Mouse (Mus musculus): ENCODE measurements around the gene Arhgef19. TPM values are rescaled to one million over a fixed set of nuclear protein-coding genes. Genes with fewer than 3 reads are reported as not detected.

Arhgef19 gene
- polyA plus RNA-seq, 2 experiments from 2014 or later: not detected

GRCm38 (mm10) chr4:141286860-141287517 is 47.7 kb downstream of the Arhgef19 start:
- ATAC-seq: no peak

- ATAC-seq: no peak
Observed at GRCm38 (mm10) chr4:141287518-141288004, 48.3 kb downstream of the Arhgef19 start.

DNA sequence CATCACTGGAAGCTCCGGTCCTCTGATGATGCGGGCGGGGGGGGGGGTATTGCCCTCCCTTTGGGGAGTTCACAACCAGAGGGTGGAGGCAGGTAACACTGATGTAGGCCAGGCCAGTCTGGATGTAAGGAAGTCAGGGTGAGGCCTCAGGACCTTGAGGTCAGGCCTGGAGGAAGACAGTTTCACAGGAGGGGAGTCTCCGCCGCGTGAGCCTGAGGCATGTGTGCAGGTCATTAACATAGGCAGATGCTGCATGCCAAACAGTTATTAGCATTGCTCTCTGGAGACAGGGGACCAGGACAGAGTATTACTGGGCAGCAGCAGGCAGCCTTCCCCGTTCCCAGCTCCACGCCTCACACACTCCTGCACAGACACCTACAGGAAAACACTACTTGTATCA is 48.9 kb downstream of the Arhgef19 start:
- ATAC-seq: no peak

- ATAC-seq: no peak
Observed at GRCm38 (mm10) chr4:141291571-141292375, 52.5 kb downstream of the Arhgef19 start.

GRCm38 (mm10) chr4:141295774-141296186 is 56.5 kb downstream of the Arhgef19 start:
- no peak for ATAC-seq

- ATAC-seq: no peak
Observed at GRCm38 (mm10) chr4:141297934-141298333, 58.6 kb downstream of the Arhgef19 start.

- no peak for ATAC-seq
Observed at GRCm38 (mm10) chr4:141299356-141299755, 60.1 kb downstream of the Arhgef19 start.

- ATAC-seq: no peak
Observed at GRCm38 (mm10) chr4:141300196-141300595, 60.9 kb downstream of the Arhgef19 start.

GRCm38 (mm10) chr4:141301116-141301553 is 61.8 kb downstream of the Arhgef19 start, which contains the start of gene Epha2:
Gene Epha2 (plus strand): TSS chr4:141301240.
- no peak for ATAC-seq

- ATAC-seq: no peak
Observed at GRCm38 (mm10) chr4:141301591-141302427, 62.5 kb downstream of the Arhgef19 start.

DNA sequence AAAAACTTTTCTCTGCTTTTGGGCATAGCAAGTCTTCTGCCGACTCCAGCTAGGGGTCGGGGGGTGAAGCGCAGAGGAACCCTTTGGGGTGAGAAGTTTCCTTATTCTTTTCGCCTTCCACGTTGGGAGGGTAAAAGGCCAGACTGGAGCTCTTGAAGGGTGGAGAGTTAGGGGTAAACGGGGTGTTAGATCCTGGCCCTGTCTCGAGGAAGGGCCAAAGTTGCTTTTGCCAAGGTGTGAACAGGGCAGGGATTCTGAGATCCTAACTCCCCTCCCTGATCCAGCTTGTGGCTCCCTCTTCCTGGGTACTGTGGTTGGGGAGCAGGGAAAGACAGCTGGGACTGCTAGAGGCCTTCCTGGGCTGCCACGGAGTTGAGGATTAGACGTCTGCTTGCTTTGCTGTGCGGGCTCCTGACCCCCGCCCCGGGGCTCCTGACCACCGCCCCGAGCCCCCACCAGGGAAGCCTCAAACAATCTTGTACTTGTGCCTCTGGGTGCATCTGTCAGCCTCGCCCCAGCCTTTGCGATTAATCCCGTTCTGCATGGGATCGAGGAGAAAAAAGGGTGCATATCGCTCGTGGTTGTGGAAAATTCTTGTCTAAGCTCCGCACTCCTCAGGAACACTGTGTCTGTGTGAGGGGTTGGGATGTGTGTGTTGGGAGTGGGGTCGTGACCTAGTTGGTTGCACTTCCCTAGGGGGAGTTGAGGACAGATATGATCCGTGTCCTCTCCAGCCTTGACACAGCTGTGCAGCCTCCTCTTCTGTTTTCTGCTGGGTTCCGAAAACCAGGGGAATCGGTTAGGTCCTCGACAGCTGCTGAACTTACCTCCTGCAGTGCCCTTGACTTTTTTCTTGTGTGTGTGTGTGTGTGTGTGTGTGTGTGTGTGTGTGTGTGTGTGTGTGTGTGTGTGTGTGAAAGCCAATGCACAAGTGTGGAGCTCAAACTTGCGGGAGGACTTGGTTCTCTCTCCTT is 63.4 kb downstream of the Arhgef19 start:
- no peak for ATAC-seq

- ATAC-seq: no peak
Observed at GRCm38 (mm10) chr4:141303402-141304222, 64.3 kb downstream of the Arhgef19 start.

DNA sequence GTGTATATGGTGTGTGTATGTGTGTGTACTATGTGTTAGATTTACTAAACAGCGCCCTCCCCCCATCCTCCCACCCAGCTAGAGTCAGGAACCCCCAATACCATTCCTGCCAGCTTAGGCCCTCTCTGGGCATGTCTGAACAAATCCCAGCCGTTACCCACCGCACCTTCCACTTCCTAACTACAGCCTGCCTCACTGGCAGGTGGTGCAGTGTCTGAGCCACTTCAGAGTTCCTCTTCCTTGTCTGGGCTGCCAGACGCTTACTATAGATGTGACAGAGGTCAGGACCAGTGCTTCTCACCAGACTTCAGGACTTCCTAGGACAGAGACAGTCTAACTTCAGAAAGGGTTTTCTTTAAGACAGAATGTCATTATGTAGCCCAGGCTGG is 64.9 kb downstream of the Arhgef19 start:
- no peak for ATAC-seq

DNA sequence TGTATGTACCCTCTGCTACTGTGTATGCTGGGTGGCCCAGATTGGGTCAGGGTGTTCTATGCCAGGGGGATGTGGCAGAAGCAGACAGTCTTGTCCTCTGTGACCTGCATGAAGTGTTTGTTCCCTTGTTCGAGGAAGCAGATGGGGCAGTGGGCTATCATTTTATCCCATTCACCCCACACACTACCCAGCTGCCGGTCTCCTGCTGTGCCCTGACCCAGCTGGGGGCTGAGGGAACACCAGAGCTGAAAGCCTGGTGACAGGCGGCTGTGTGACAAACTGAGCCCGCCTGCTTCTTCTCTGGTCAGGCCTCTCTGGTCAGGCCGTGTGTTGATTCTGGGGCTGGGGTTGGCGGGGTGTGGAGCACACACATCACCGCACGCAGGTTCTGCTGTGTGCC is 66.8 kb downstream of the Arhgef19 start:
- ATAC-seq: no peak

Other genes starting within 250 kb of the Arhgef19 start
- gene Mfap2, start 229.1 kb upstream of the Arhgef19 start, polyA plus RNA-seq (2017; shearing (Covaris generic)): not detected
- 1 to 10 TPM in 1 of 2 experiments, under 1 TPM in 1; 0.98 to 1.4 TPM for gene Crocc, start 178.9 kb upstream of the Arhgef19 start, polyA plus RNA-seq (2017; shearing (Covaris generic))
- 100 to 1,000 TPM in 1 of 2 experiments, 10 to 100 TPM in 1; 85.5 to 101 TPM for gene Necap2, start 161.1 kb upstream of the Arhgef19 start, polyA plus RNA-seq (2017; shearing (Covaris generic))
- under 1 TPM; 0.29 to 0.88 TPM for gene Spata21, start 151.2 kb upstream of the Arhgef19 start, polyA plus RNA-seq (2017; shearing (Covaris generic))
- 10 to 100 TPM; 51.2 to 77.0 TPM for gene Szrd1, start 99.7 kb upstream of the Arhgef19 start, polyA plus RNA-seq (2017; shearing (Covaris generic))
- 1 to 10 TPM; 5.0 to 7.3 TPM for gene Fbxo42, start 91.6 kb upstream of the Arhgef19 start, polyA plus RNA-seq (2017; shearing (Covaris generic))
- gene Rsg1, start 25.5 kb upstream of the Arhgef19 start, polyA plus RNA-seq (2017; shearing (Covaris generic)): 1 to 10 TPM; 1.5 to 3.2 TPM
- not detected for gene Epha2, start 61.7 kb downstream of the Arhgef19 start, polyA plus RNA-seq (2017; shearing (Covaris generic))
- gene Fam131c, start 128.7 kb downstream of the Arhgef19 start, polyA plus RNA-seq (2017; shearing (Covaris generic)): not detected
- not detected for gene Clcnka, start 159.2 kb downstream of the Arhgef19 start, polyA plus RNA-seq (2017; shearing (Covaris generic))
- not detected for gene Clcnkb, start 176.5 kb downstream of the Arhgef19 start, polyA plus RNA-seq (2017; shearing (Covaris generic))
- not detected for gene Hspb7, start 181.3 kb downstream of the Arhgef19 start, polyA plus RNA-seq (2017; shearing (Covaris generic))
- gene Srarp, start 196.6 kb downstream of the Arhgef19 start, polyA plus RNA-seq (2017; shearing (Covaris generic)): not detected
- 10 to 100 TPM; 13.6 to 16.3 TPM for gene Zbtb17, start 205.2 kb downstream of the Arhgef19 start, polyA plus RNA-seq (2017; shearing (Covaris generic))

Data from activated CD4-positive, CD25-positive, alpha-beta regulatory T cell, adult 4 months (primary cell).